Mouse (Mus musculus): ENCODE measurements around the gene Scg5. TPM values are rescaled to one million over a fixed set of nuclear protein-coding genes. Genes with fewer than 3 reads are reported as not detected.

Gene Scg5
- polyA plus RNA-seq (2012): not detected in 2 replicates

DNA sequence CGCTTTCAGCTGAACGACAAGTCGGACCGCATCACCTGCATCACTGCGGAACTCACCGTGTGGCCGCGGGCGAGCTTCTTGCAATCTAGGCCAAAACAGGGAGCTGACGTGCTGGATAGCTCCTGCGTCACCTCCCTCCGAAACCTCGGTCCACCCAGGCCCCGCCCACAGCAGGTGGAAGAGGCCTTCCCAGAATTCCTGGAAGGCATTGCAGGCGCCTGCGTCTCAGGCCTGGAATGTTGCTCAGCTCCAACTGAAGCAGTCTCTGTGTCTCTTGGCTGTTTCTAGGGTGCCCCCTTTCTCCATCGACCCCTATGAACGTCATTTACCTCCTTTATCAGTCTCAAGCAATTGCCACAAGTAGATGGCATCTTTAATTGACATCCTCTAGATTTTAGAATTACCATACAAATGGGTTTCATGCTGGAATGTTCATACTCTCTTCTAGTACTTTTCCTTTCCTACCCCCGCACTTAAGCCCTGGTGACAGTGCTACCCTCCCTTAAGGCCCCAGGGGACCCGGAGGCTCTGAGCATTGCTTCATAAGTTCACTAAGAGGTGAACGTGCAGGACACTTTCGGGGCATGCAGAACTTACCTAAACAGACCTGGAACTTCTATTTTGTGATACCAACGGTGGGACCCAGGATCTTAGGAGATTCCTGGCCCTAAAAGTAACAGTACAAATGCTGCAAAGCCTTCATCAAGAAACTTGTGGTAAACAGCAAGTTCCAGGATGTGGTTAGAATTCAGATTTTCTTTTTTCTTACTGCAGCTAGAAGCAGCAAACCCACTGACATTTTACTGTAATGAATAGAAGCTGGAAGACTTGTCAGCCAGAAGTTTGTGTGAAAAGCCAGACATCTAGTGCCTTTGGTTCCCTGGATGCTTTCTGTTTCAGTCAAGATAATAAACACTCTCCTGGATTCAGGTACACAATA lies at the start of gene Scg5:
Gene Scg5, minus strand, starts transcription at position 179 of the 940 bp plus-strand sequence.
- no peak for TF ChIP-seq GATA1 (IDR thresholded peaks at IDR 0.05; ENCODE audit: low read length)

DNA sequence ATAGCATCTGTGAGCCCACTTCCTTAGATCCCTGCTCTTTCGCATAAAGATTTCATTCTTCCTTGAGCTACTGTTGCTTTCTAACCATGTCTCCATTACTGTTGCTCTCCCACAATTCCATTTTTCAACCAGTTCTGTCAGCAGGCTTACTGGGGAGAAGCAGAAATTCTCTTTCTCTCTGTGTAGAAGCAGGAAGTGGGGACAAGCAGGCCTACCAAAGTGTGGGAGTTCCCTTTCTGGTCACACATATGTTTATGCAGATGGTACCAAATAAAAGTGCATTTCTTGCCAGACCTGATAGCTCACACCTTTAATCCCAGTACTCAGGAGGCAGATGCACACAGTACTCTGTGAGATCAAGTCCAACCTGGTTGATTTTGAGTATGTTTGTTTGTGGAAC lies 41.2 kb upstream of the Scg5 start:
- no peak for TF ChIP-seq GATA1 (IDR thresholded peaks at IDR 0.05; ENCODE audit: low read length)

DNA sequence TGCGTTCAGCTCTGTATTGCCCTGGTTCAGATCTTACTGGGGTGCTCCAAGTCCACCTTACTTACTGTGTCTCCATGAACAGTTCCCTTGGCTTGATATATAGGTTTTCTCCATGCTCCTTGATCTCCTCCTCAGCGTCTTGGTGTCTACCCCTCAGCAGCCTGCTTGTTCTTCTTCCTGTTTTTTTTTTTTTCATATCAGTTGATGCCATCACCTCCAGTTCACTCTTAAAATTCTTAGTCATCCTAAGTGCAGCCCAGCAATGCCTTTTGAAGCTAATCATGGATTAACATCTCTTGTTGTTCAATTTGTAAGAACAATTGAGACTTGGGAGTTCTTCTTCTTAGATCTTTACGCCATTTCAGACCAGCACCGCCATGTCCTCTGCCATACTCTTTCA lies 39.5 kb upstream of the Scg5 start:
- no peak for TF ChIP-seq GATA1 (IDR thresholded peaks at IDR 0.05; ENCODE audit: low read length)

DNA sequence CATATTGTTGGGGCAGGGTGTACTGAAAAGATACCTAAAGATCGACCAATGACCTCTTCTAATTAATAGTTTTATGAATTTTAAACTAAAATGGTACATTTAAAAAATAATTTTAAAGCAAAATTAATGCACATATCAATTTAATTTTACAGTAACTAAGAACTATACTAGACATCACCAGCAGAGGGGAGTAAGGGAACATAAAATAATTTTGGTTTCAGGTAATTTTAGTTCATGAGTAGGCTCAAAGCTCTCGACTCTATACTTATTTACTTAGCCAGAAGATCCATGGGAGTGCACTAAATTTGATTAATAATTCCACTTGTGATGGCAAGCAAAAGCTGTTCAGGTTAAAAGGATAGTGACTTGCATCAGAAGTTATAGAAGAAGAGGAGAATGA lies 37.2 kb upstream of the Scg5 start:
- no peak for TF ChIP-seq GATA1 (IDR thresholded peaks at IDR 0.05; ENCODE audit: low read length)

DNA sequence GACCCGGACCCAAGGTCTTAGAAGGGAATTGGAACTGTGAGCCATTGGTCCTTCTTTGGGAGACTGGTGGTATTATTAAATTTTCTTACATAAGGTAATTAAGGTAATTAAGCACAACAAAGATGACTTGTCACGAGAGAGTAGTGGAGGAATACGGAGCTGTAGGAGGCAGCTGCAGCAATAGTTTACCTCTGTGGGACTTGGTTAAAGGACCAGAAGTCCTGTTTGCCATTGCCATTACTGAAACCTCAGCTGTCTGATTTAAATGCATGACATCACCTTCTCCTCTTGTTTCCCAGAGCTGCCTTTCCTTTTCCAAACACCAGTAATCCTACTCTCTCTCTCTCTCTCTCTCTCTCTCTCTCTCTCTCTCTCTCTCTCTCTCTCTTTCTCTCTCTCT lies 20.2 kb upstream of the Scg5 start:
- no peak for TF ChIP-seq GATA1 (IDR thresholded peaks at IDR 0.05; ENCODE audit: low read length)

DNA sequence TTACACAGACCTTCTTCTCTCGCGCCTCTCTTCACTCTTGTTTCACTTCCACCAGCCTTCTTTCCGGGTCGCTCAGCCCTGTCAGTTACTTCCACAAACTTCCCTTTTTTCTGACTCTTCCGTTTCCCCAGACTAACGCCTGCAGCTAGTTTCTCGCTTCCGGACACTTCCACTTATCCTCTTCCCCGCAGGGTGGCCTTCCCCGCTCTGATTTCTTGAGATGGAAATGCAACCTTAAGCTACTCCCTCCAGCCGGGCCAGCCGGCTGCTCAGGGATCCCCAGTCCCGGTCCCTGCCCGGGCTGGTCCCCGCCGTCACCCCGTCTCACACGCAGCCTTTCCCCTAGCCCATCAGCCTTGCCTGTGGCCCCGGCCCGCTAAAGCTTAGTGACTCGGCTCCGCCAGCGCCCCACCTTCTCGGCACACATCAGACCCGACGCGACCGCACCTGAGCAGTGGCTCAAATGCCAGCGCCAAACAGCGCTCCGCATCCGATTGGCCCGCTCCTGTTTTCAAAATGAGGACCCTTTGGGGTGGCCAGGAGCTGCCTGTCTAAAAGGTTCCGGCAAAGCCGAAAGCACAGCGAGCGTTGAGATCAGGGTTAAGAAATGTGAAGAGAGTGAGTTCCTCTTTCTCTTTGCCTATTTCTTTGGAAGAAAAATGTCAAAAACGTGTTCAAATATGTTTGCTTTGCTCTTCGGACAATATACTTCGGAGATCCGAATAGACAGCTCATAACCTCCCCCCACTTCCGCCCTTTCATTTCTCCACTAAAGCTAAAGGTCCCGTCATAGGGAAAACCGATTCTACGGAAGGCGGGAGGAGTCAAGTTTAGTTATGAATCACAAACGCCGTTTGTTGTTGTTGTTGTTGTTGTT lies 19.6 kb upstream of the Scg5 start, which contains the start of gene Arhgap11a:
Gene Arhgap11a, minus strand, starts transcription at position 417 of the 877 bp plus-strand sequence.
- no peak for TF ChIP-seq GATA1 (IDR thresholded peaks at IDR 0.05; ENCODE audit: low read length)

DNA sequence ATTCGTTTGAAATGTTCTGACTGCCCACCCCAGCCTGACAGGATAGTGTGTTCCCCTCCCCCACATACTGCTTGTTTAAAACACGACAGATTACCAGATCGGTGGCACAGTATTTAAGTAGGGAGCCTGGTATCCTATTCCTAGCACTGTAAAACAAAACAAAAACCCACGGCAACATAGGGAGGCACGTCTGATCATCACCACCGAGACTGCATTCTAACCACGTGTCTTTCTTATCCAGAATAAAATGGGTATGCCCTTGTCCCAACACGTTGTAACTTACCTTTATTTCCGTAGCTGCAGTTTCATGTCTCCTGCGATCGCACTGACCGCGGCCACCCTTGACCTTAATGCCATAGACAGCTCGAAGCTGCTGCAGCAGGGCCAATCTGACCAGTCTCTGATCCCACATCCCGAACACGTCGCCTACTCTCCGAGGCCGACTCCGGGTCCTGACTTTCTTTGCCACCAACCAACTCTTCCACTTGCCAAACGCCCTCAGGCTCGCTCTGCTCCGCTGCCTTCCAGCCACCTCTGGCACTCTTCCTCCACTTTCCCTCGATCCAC lies 18.8 kb upstream of the Scg5 start:
- TF ChIP-seq GATA1 (IDR thresholded peaks at IDR 0.05; ENCODE audit: low read length): no peak

DNA sequence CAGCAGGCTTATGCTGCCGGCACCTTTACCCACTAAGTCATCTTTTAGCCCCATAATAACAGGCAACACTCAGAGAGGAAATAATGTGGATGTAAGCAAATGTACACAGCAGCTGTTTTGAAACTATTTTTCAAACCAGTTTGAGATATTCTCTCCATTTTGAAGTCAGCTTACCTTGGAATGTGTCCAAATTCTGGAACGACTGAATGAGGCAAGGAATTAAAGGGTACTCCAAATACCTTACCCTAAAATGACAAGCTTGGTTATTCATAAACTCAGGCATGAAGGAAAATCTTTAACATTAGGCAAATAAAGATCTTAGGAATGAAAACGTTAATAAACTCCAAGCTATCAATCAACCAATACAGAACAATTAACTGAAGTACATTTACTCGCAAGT lies 16.2 kb upstream of the Scg5 start:
- TF ChIP-seq GATA1 (IDR thresholded peaks at IDR 0.05; ENCODE audit: low read length): no peak

DNA sequence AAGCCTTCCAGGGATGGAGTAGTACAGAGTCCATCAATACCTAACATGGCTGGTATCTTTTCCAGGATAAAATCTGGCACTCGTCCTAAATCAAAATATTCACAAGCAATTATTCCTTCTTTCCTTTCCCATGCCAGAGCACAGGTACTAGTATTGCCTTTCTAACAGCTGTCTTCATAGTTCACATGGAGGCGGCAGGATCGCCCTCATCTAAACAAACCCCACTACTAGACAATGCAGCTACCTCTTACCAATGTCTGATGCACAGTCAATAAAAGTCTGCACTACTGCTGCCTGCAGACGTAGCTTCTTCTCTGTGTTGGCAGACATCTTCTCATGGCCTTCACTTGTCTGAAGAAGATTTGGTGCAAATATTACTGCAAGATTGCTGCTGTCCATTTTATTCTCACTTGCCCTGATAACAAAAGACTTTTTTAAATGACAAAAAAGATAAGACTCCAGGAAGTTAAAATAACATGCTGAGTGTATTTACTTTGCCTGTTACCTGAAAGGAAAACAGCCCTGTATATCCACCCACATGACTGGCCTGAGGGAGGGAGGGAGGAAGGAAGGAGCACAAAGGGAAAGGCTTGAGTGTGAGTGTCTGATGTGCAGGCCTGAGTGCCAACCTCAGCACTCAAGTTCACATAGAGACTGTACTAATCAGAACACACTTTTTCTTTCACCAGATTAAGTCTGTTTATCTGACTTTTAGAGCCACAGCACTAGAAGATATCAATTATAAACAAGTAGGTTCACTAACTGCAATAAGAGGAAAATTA lies 12.9 kb upstream of the Scg5 start:
- TF ChIP-seq GATA1 (IDR thresholded peaks at IDR 0.05; ENCODE audit: low read length): no peak

DNA sequence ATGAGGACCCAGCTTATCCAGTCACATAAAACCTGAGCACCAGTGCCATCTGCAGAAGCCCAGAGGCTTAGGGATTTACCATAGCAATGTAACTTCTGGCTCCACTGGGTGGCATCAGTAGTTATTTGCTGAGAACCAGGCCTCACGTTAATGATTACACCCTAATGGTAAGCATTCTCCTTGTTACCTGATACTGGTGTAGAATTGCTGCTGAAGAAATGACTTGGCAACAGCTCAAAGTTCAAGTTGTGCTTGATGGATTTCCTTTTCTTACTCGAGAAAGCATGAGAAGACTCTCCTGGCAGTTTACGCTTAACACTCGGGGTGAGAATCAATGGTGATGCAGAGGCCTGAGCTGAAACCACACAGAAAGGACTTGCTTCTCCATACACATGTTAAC lies 10.6 kb upstream of the Scg5 start:
- no peak for TF ChIP-seq GATA1 (IDR thresholded peaks at IDR 0.05; ENCODE audit: low read length)

DNA sequence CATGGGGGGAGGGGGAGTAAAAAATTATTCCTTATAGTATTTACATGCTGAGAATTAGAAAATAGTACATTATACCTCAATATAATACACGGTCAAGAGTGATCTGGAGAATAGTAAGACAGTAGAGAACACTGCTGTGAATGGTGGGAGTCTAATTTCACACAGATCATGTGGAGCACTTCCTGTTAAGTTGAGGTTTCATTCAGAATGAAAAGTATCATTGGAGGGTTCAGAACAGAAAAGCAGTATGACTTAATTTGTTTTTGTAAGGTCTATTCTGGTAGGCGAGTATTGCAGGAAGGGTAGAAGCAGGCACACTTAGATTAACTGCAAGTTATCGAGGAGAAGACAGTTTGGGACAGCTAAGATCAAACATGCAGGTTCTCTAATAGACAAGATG lies 6.3 kb upstream of the Scg5 start:
- no peak for TF ChIP-seq GATA1 (IDR thresholded peaks at IDR 0.05; ENCODE audit: low read length)

DNA sequence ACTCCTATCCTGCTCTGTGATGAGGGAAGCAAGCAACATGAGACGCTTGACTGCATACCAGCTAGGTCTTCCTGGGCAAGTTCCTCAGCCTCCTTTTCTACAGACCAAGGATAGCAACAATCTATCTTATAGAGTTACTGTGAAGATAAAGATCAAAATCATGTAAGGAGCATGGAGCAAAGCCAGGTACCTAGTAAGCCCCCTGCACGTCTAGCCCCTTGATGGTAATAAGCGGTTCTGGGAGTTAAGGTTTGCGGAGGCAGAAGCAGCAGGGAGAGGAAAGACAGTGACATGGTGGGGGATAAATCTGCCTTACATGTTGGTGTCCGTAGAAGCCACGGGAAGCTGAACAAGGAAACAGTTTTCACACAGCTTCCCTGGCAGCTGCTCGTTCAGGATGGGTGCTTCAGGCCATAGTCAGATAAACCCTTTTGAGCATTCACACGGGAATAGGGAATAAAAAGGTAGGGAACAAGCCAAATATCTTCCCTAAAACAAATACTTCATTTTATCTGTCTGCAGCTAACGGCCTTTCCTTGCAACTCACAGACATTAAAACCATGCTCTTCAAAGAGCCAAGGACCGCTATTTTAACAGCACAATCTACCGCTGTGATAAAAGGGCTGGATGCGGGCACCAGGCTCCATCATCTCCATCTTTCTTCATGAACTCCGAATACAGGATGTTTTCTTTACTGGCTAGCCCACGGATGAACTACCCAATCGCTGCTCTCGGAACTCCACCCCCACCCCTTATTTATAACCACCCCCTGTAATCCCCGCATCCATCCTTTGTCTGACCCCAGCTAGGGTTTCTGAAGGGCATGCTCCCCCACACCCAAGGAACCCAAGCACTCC lies 607 bp downstream of the Scg5 start:
- no peak for TF ChIP-seq GATA1 (IDR thresholded peaks at IDR 0.05; ENCODE audit: low read length)

DNA sequence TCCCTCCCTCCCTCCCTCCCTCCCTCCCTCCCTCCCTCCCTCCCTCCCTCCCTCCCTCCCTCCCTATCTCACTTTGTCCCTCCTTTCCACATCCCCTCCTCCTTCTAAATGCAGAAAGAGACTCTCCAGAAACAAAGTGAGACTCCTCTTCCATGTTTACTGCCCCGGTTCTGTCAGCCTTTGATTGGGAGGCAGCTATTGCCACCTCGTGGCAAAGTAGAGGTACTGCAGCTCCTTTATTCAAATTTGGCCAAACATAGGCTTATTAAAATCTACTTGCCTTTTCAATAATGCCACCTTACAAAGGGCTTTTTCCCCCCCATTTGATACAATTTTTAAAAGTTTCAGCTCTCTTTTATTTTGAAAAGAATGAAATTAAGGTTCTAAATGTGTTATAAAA lies 5.0 kb downstream of the Scg5 start:
- no peak for TF ChIP-seq GATA1 (IDR thresholded peaks at IDR 0.05; ENCODE audit: low read length)

DNA sequence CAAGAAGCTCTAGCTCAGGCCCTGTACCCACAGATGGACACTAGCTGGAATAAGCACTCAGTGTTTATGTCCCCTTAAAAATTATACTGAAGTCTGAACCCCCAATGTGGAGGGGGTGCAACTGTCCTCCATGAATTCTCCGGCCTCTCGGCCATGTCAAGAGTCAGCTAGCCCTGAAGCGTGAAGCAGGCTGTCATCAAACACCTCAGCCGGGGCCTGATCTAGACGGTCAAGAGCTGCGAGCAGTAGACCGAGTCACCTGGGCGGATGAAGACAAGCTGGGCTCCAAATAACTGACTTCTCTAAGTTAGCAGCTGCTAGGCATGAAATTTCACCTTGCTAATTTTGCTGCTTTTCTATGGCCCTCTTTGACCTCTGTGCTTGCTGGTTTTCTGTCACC lies 6.6 kb downstream of the Scg5 start:
- TF ChIP-seq GATA1 (IDR thresholded peaks at IDR 0.05; ENCODE audit: low read length): no peak
